Comparison of ENCODE assay signal across 8 mouse cellular contexts in the genomic region with DNA sequence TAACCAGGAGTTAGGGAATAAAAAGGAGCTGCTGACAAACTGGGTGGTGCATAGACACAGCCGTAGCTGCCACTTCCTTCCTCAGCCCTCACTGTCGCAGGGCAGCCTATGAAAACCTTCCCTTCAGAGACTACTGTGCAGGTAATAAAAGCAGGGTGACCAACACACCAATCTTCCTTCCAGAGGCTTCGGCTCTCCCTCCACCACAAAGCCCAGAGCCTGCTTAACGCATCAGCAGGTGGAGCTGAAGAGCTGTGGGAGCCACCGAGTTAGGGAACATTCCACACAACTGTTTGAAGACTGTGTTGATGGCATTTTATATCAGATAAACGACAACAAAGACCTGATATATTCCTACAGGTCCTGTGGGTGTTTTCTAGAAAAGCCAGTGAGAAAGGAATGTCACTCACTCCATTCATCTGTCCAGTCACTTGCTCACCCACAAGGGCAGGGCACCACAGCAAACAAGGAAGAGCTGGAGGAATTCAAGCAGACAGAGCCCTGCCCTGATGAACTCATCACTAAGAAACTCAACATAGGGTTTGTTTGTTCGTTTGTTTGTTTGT. TPM values are rescaled to one million over a fixed set of nuclear protein-coding genes. Genes with fewer than 3 reads are reported as not detected.
DNase-seq lines count a peak whose midpoint lies in the region; ATAC-seq and TF ChIP-seq lines count a peak whose summit lies in the region.

No protein-coding gene starts in this region.

- no peaks in the 10 kb centered on the region for H3K36me3 ChIP-seq in hindbrain, postnatal 0 days (ENCODE audit: insufficient read depth, low read length)
- H3K36me3 ChIP-seq in hindbrain, embryonic 12.5 days, result no peaks in the 10 kb centered on the region
- H3K36me3 ChIP-seq in MEL (ENCODE audit: control insufficient read depth in 1 of 2, insufficient read depth in 2 of 2, low read length in 2 of 2), result no peaks in the 10 kb centered on the region

- WGBS in hindbrain, postnatal 0 days, result 34% methylated on average over 7 of the region's 7 CpGs
- 49% methylated on average over 7 of the region's 7 CpGs for WGBS in hindbrain, embryonic 12.5 days

- no peaks in the 10 kb centered on the region for H3K27me3 ChIP-seq in hindbrain, postnatal 0 days (ENCODE audit: insufficient read depth, low read length)
- H3K27me3 ChIP-seq in hindbrain, embryonic 12.5 days, result no peaks in the 10 kb centered on the region
- no peaks in the 10 kb centered on the region for H3K27me3 ChIP-seq in MEL (ENCODE audit: control insufficient read depth in 1 of 2, insufficient read depth in 2 of 2, low read length in 2 of 2)

- H3K79me2 ChIP-seq in MEL (ENCODE audit: control insufficient read depth, insufficient read depth, low read length, poor library complexity), result no peaks in the 10 kb centered on the region

- H3K27ac ChIP-seq in hindbrain, postnatal 0 days, result no peak overlapping the region
- no peak overlapping the region for H3K27ac ChIP-seq in hindbrain, embryonic 12.5 days
- no peak overlapping the region for H3K27ac ChIP-seq in MEL (ENCODE audit: control insufficient read depth, low read depth, low read length)

- TF ChIP-seq EP300 in MEL (IDR thresholded peaks at IDR 0.05; ENCODE audit: low read depth in 1 of 2, low read length in 2 of 2), result no peak

- H3K9me3 ChIP-seq in hindbrain, postnatal 0 days (ENCODE audit: low read length), result no peaks in the 10 kb centered on the region
- no peaks in the 10 kb centered on the region for H3K9me3 ChIP-seq in hindbrain, embryonic 12.5 days (replicated peaks)
- H3K9me3 ChIP-seq in MEL (replicated peaks; ENCODE audit: insufficient read depth, low read length), result no peaks in the 10 kb centered on the region

- TF ChIP-seq POLR2A in MEL (IDR thresholded peaks at IDR 0.05; ENCODE audit: control insufficient read depth in 1 of 2, insufficient read depth in 1 of 2, low read depth in 1 of 2, low read length in 2 of 2, poor library complexity in 1 of 2), result no peak

- peak; percentile 23 for TF ChIP-seq RAD21 in MEL (IDR thresholded peaks at IDR 0.05; ENCODE audit: low read depth, low read length)

- TF ChIP-seq CTCF in hindbrain, postnatal 0 days (IDR thresholded peaks at IDR 0.05; ENCODE audit: low read depth), result peak; percentile 79
- TF ChIP-seq CTCF in MEL (IDR thresholded peaks at IDR 0.05 in 2 of 3, conservative IDR thresholded peaks at IDR 0.05 in 1 of 3; ENCODE audit: control insufficient read depth in 1 of 3, insufficient read depth in 1 of 3, low read depth in 2 of 3, low read length in 3 of 3, poor library complexity in 1 of 3, severe bottlenecking in 1 of 3), result peak in 2 of 3 experiments; percentile 2 to 19; a peak in 3 of 6 replicates

- H3K4me2 ChIP-seq in hindbrain, postnatal 0 days (ENCODE audit: low read depth, low read length), result no peak overlapping the region
- no peak overlapping the region for H3K4me2 ChIP-seq in hindbrain, embryonic 12.5 days (replicated peaks)

- H3K4me1 ChIP-seq in hindbrain, postnatal 0 days (ENCODE audit: insufficient read depth, low read length), result no peaks in the 10 kb centered on the region
- no peaks in the 10 kb centered on the region for H3K4me1 ChIP-seq in hindbrain, embryonic 12.5 days
- H3K4me1 ChIP-seq in MEL (ENCODE audit: control insufficient read depth in 1 of 2, insufficient read depth in 2 of 2, low read length in 2 of 2), result no peaks in the 10 kb centered on the region

- peak; percentile 67 for DNase-seq in hindbrain, postnatal 0 days (ENCODE audit: low spot score)
- DNase-seq in 3T3-L1 (ENCODE audit: low read depth, low spot score) (peak; percentile 31), MEL (ENCODE audit: low read depth, low spot score) (no peak)
- peak; percentile 47 to 63 for DNase-seq in kidney, postnatal 25 days
- DNase-seq in right cerebral cortex, postnatal 4 days, result peak; percentile 36
- no peak for DNase-seq in c-Kit-positive CD71-positive TER-119-positive erythroid progenitor cells, embryonic 14.5 days (ENCODE audit: low spot score)
- DNase-seq in B cell, adult 2 months, result no peak

- ATAC-seq in hindbrain, postnatal 0 days, result no peak
- ATAC-seq in hindbrain, embryonic 12.5 days (ENCODE audit: low FRiP score), result no peak

- no peak overlapping the region for H3K9ac ChIP-seq in hindbrain, postnatal 0 days (replicated peaks; ENCODE audit: low read length)
- H3K9ac ChIP-seq in hindbrain, embryonic 12.5 days, result no peak overlapping the region
- no peak overlapping the region for H3K9ac ChIP-seq in MEL (ENCODE audit: control insufficient read depth, low read depth, low read length, poor library complexity, severe bottlenecking)

- H3K4me3 ChIP-seq in hindbrain, postnatal 0 days (ENCODE audit: low read length), result no peak overlapping the region
- H3K4me3 ChIP-seq in hindbrain, embryonic 12.5 days, result no peak overlapping the region
- H3K4me3 ChIP-seq in MEL (ENCODE audit: control insufficient read depth in 1 of 2, insufficient read depth in 1 of 2, low read depth in 2 of 2, low read length in 2 of 2), result no peak overlapping the region

TF ChIP-seq in MEL, 35 proteins besides CTCF, POLR2A, EP300 and RAD21:
- no peak for TF ChIP-seq ELF1 (IDR thresholded peaks at IDR 0.05; ENCODE audit: low read depth, low read length)
- peak; percentile 35 for TF ChIP-seq SMC3 (IDR thresholded peaks at IDR 0.05; ENCODE audit: low read depth, low read length)

RNA-seq across cellular contexts. Expression of a gene that starts 10.6 kb away (rescaled TPM):
- total RNA-seq in hindbrain, postnatal 0 days (2014; rRNA removed), result 1.4 and 2.5 TPM in 2 replicates
- 6.6 and 6.7 TPM in 2 replicates for polyA plus RNA-seq in hindbrain, postnatal 0 days (2015; fragmentation: Nextera tagmentation; extraction: Ambion mirVana)
- polyA plus RNA-seq in hindbrain, embryonic 12.5 days (2016; fragmentation: Nextera tagmentation; extraction: Ambion mirVana), result 3.8 and 4.8 TPM in 2 replicates
- 0.69 and 0.75 TPM in 2 replicates for total RNA-seq in MEL (2012; rRNA removed)
- 1 to 10 TPM in 1 of 2 experiments, not detected in 1; 2.9 TPM for polyA plus RNA-seq in MEL (2012; ENCODE audit: insufficient read depth in 1 of 2, insufficient read length in 2 of 2, low read depth in 1 of 2, low replicate concordance in 2 of 2, missing spikeins in 1 of 2)

Comparison
In these comparisons a context has a peak if more than half of its experiments do, and no peak if none do; other contexts are left out.
1. DNase-seq: peak in hindbrain, postnatal 0 days (single experiment), 3T3-L1 (single experiment), kidney, postnatal 25 days (2 of 2) and right cerebral cortex, postnatal 4 days (single experiment); none in MEL (single experiment), c-Kit-positive CD71-positive TER-119-positive erythroid progenitor cells, embryonic 14.5 days (single experiment) and B cell, adult 2 months (0 of 2).